Mouse (Mus musculus): ENCODE results near the gene Eif4g3.
"Not testable (repeated sequence)": the region's sequence is repeated elsewhere in the genome, so short reads cannot be mapped to it uniquely, and the experiment has no call there.

Eif4g3 gene

GRCm38 (mm10) chr4:137992890-137993289, at the start of gene Eif4g3:
TSS of gene Eif4g3 (plus strand) at chr4:137993022.
- no peak for DNase-seq

- DNase-seq, result no peak
These were observed 49.3 kb upstream of the Eif4g3 start for GRCm38 (mm10) chr4:137943540-137943939.

GRCm38 (mm10) chr4:137945376-137945775, 47.4 kb upstream of the Eif4g3 start:
- no peak for DNase-seq

- no peak for DNase-seq
These were observed 46.4 kb upstream of the Eif4g3 start for GRCm38 (mm10) chr4:137946419-137946818.

GRCm38 (mm10) chr4:137952840-137953239, 40.0 kb upstream of the Eif4g3 start:
- peak; percentile 80 for DNase-seq

GRCm38 (mm10) chr4:137954184-137954583, 38.6 kb upstream of the Eif4g3 start:
- no peak for DNase-seq

GRCm38 (mm10) chr4:137954926-137955396, 37.9 kb upstream of the Eif4g3 start:
- DNase-seq, result no peak

GRCm38 (mm10) chr4:137956260-137956659, 36.6 kb upstream of the Eif4g3 start:
- no peak for DNase-seq

- DNase-seq, result peak; percentile 54
These were observed 32.7 kb upstream of the Eif4g3 start for GRCm38 (mm10) chr4:137959889-137960665.

- DNase-seq, result no peak
These were observed 32.1 kb upstream of the Eif4g3 start for GRCm38 (mm10) chr4:137960757-137961156.

GRCm38 (mm10) chr4:137962643-137963350, 30.0 kb upstream of the Eif4g3 start:
- no peak for DNase-seq

GRCm38 (mm10) chr4:137963431-137963830, 29.4 kb upstream of the Eif4g3 start:
- DNase-seq, result no peak

- peak; percentile 94 for DNase-seq
These were observed 28.8 kb upstream of the Eif4g3 start for GRCm38 (mm10) chr4:137963881-137964584.

- no peak for DNase-seq
These were observed 28.3 kb upstream of the Eif4g3 start for GRCm38 (mm10) chr4:137964585-137964930.

- peak; percentile 60 for DNase-seq
These were observed 24.6 kb upstream of the Eif4g3 start for GRCm38 (mm10) chr4:137968203-137968602.

GRCm38 (mm10) chr4:137970623-137971199, 22.1 kb upstream of the Eif4g3 start:
- DNase-seq, result not testable (repeated sequence)

- not testable (repeated sequence) for DNase-seq
These were observed 17.9 kb upstream of the Eif4g3 start for GRCm38 (mm10) chr4:137974856-137975432.

GRCm38 (mm10) chr4:137979066-137979644, 13.7 kb upstream of the Eif4g3 start:
- not testable (repeated sequence) for DNase-seq

- DNase-seq, result no peak
These were observed 10.0 kb upstream of the Eif4g3 start for GRCm38 (mm10) chr4:137982869-137983268.

GRCm38 (mm10) chr4:137984212-137984611, 8.6 kb upstream of the Eif4g3 start:
- DNase-seq, result peak; percentile 47

GRCm38 (mm10) chr4:137984746-137985145, 8.1 kb upstream of the Eif4g3 start:
- DNase-seq, result no peak

- DNase-seq, result no peak
These were observed 3.4 kb upstream of the Eif4g3 start for GRCm38 (mm10) chr4:137989426-137989825.

Data from right cerebral cortex, postnatal 14 days (tissue).